In genomic region chr8:115708936-115709780, GRCm38 (mm10) we compare ENCODE assay signal across 8 mouse cellular contexts. TPM values are rescaled to one million over a fixed set of nuclear protein-coding genes. Genes with fewer than 3 reads are reported as not detected.
A peak's percentile ranks its signal among the peaks of the same experiment; 100 is the strongest.
DNase-seq lines count a peak whose midpoint lies in the region; ATAC-seq and TF ChIP-seq lines count a peak whose summit lies in the region.

No protein-coding gene starts in this region.

- H3K9me3 ChIP-seq in ES-E14 (ENCODE audit: control insufficient read depth, insufficient read depth, low read depth, low read length) = no peaks in the 10 kb centered on the region
- no peaks in the 10 kb centered on the region for H3K9me3 ChIP-seq in hindbrain, embryonic 13.5 days
- no peaks in the 10 kb centered on the region for H3K9me3 ChIP-seq in lung, embryonic 15.5 days

- H3K36me3 ChIP-seq in ES-E14 (ENCODE audit: control insufficient read depth, insufficient read depth, low read length, poor library complexity, severe bottlenecking) = no peaks in the 10 kb centered on the region
- H3K36me3 ChIP-seq in hindbrain, embryonic 13.5 days = no peaks in the 10 kb centered on the region
- H3K36me3 ChIP-seq in lung, embryonic 15.5 days = no peaks in the 10 kb centered on the region

- H3K4me3 ChIP-seq in ES-E14 (ENCODE audit: insufficient read depth in 1 of 2, low read depth in 1 of 2, low read length in 2 of 2, poor library complexity in 1 of 2, severe bottlenecking in 1 of 2) = no peak overlapping the region
- no peak overlapping the region for H3K4me3 ChIP-seq in cerebellum, adult 2 months (replicated peaks; ENCODE audit: insufficient read depth, low read depth, low read length)
- H3K4me3 ChIP-seq in hindbrain, embryonic 13.5 days = peak overlapping the region; percentile 65
- peak overlapping the region; percentile 82 for H3K4me3 ChIP-seq in lung, embryonic 15.5 days

- WGBS in cerebellum, adult 2 months = under 1% methylated on average over 19 of the region's 19 CpGs
- WGBS in hindbrain, embryonic 13.5 days = 2% methylated on average over 19 of the region's 19 CpGs
- WGBS in lung, embryonic 15.5 days = under 1% methylated on average over 19 of the region's 19 CpGs

- H3K27ac ChIP-seq in ES-E14 (ENCODE audit: insufficient read depth, low read depth, low read length, poor library complexity, severe bottlenecking) = no peak overlapping the region
- no peak overlapping the region for H3K27ac ChIP-seq in cerebellum, adult 2 months (ENCODE audit: insufficient read depth, low read length)
- H3K27ac ChIP-seq in hindbrain, embryonic 13.5 days = no peak overlapping the region
- no peak overlapping the region; the same call in 1 of the 2 replicates for H3K27ac ChIP-seq in lung, embryonic 15.5 days

- peak; percentile 63 for DNase-seq in ES-E14 (ENCODE audit: low read depth, low spot score)
- peak; percentile 77 to 79 for DNase-seq in cerebellum, adult 2 months
- DNase-seq in forelimb bud, embryonic 11.5 days (ENCODE audit: low read depth, low spot score) = peak; percentile 87
- DNase-seq in layer of hippocampus, postnatal 10 days (ENCODE audit: low spot score in 2 of 2) = peak; percentile 88
- DNase-seq in retina, embryonic 14.5 days (ENCODE audit: low spot score) = peak; percentile 94
- DNase-seq in thymus, postnatal 36 days = peak; percentile 44 to 66

- in situ Hi-C loops in ES-E14 (cut with MboI; ENCODE audit: low sequenced_read_pairs in 2 of 2, unreplicated experiment in 2 of 2) = no loop called here

- TF ChIP-seq CTCF in cerebellum, adult 2 months (IDR thresholded peaks at IDR 0.05; ENCODE audit: borderline replicate concordance, insufficient read depth, low read depth, low read length) = peak; percentile 11; the same call in 1 of the 2 replicates

- H3K4me2 ChIP-seq in hindbrain, embryonic 13.5 days = peak overlapping the region; percentile 79
- H3K4me2 ChIP-seq in lung, embryonic 15.5 days = peak overlapping the region; percentile 92

- no peaks in the 10 kb centered on the region for H3K4me1 ChIP-seq in ES-E14 (ENCODE audit: control insufficient read depth in 2 of 2, insufficient read depth in 2 of 2, low read length in 2 of 2, poor library complexity in 1 of 2)
- no peaks in the 10 kb centered on the region for H3K4me1 ChIP-seq in cerebellum, adult 2 months (ENCODE audit: control insufficient read depth, insufficient read depth, low read length)
- peaks cover 47% of the 10 kb centered on the region for H3K4me1 ChIP-seq in hindbrain, embryonic 13.5 days (replicated peaks)
- H3K4me1 ChIP-seq in lung, embryonic 15.5 days = peaks cover 14% of the 10 kb centered on the region

- no peak for TF ChIP-seq POLR2A in cerebellum, adult 2 months (IDR thresholded peaks at IDR 0.05; ENCODE audit: borderline replicate concordance, insufficient read depth, low read length)

- no peaks in the 10 kb centered on the region for H3K27me3 ChIP-seq in cerebellum, adult 2 months (ENCODE audit: control insufficient read depth, insufficient read depth, low read length)
- peaks cover 45% of the 10 kb centered on the region for H3K27me3 ChIP-seq in hindbrain, embryonic 13.5 days
- peaks cover 12% of the 10 kb centered on the region for H3K27me3 ChIP-seq in lung, embryonic 15.5 days

- H3K9ac ChIP-seq in ES-E14 (ENCODE audit: insufficient read depth, low read depth, low read length, poor library complexity, severe bottlenecking) = no peak overlapping the region
- no peak overlapping the region for H3K9ac ChIP-seq in hindbrain, embryonic 13.5 days
- no peak overlapping the region for H3K9ac ChIP-seq in lung, embryonic 15.5 days

- no peak for ATAC-seq in hindbrain, embryonic 13.5 days (ENCODE audit: low FRiP score)
- no peak for ATAC-seq in lung, embryonic 15.5 days (ENCODE audit: borderline replicate concordance, extremely low read depth, low FRiP score, low TSS enrichment)

TF ChIP-seq in ES-E14, 5 proteins besides CTCF, POLR2A, EP300 and RAD21:
- TF ChIP-seq HCFC1 (IDR thresholded peaks at IDR 0.05; ENCODE audit: borderline replicate concordance, insufficient read depth, low read length) (no peak), ZC3H11A (IDR thresholded peaks at IDR 0.05; ENCODE audit: borderline replicate concordance, low read depth, low read length) (no peak), ZNF384 (IDR thresholded peaks at IDR 0.05; ENCODE audit: low read depth, low read length) (no peak), MAFK (IDR thresholded peaks at IDR 0.05; ENCODE audit: insufficient read depth, low read depth, low read length) (no peak), CHD2 (IDR thresholded peaks at IDR 0.05; ENCODE audit: low read depth, low read length) (no peak)

RNA-seq across cellular contexts. Expression of gene Maf, which starts 1.6 kb away (rescaled TPM):
- total RNA-seq in ES-E14 (2012; rRNA removed) = 0.32 and 1.4 TPM in 2 replicates
- 22.6 and 24.2 TPM in 2 replicates for polyA plus RNA-seq in cerebellum, adult 2 months (2012; rRNA removed)
- 11.7 and 11.9 TPM in 2 replicates for polyA plus RNA-seq in hindbrain, embryonic 13.5 days (2015; fragmentation: Nextera tagmentation; extraction: Ambion mirVana)
- 10 to 100 TPM; 25.8 to 28.2 TPM for total RNA-seq in layer of hippocampus, postnatal 10 days (2021)
- 10.1 and 11.6 TPM in 2 replicates for polyA plus RNA-seq in lung, embryonic 15.5 days (2015; fragmentation: Nextera tagmentation; extraction: Ambion mirVana)

Comparison
In these comparisons a context has a peak if more than half of its experiments do, and no peak if none do; other contexts are left out.
1. H3K4me3 ChIP-seq: peak in hindbrain, embryonic 13.5 days (single experiment) and lung, embryonic 15.5 days (single experiment); none in ES-E14 (0 of 2) and cerebellum, adult 2 months (single experiment).
2. Peak in every context shown above with its lines, with median percentiles within 50 percentile points of each other: DNase-seq.